Mouse (Mus musculus): ENCODE results near the gene Gimap9. TPM values are rescaled to one million over a fixed set of nuclear protein-coding genes. Genes with fewer than 3 reads are reported as not detected.

Gene Gimap9
- polyA plus RNA-seq, 1 experiment from 2014 or later = 10.2 TPM

GRCm38 (mm10) chr6:48629661-48630034, 46.3 kb upstream of the Gimap9 start:
- H3K4me1 ChIP-seq (ENCODE audit: insufficient read depth) = peaks cover 16% of the 10 kb centered on the region
- no peaks in the 10 kb centered on the region for H3K36me3 ChIP-seq (replicated peaks; ENCODE audit: insufficient read depth, low read length)
- ATAC-seq (peak; percentile 12; the same call in 1 of the 2 replicates), DNase-seq (no peak)
- TF ChIP-seq CTCF (IDR thresholded peaks at IDR 0.05; ENCODE audit: low read depth) = no peak
- H3K9me3 ChIP-seq (ENCODE audit: low read length) = no peaks in the 10 kb centered on the region
- H3K27me3 ChIP-seq (ENCODE audit: insufficient read depth, low read length) = peaks cover 20% of the 10 kb centered on the region
- no peak overlapping the region for H3K27ac ChIP-seq (ENCODE audit: low read depth)
- H3K4me3 ChIP-seq (ENCODE audit: low read depth, low read length) = peak overlapping the region; percentile 21
- WGBS (ENCODE audit: insufficient replicate concordance) = 18% methylated on average over 13 of the region's 13 CpGs
- H3K9ac ChIP-seq (replicated peaks) = no peak overlapping the region
- H3K4me2 ChIP-seq (ENCODE audit: low read depth, low read length) = peak overlapping the region; percentile 65

- H3K9ac ChIP-seq (replicated peaks) = no peak overlapping the region
- H3K4me3 ChIP-seq (ENCODE audit: low read depth, low read length) = no peak overlapping the region
- no peaks in the 10 kb centered on the region for H3K36me3 ChIP-seq (replicated peaks; ENCODE audit: insufficient read depth, low read length)
- no peak for TF ChIP-seq EP300 (IDR thresholded peaks at IDR 0.05; ENCODE audit: low read depth)
- WGBS (ENCODE audit: insufficient replicate concordance) = 75% methylated on average over 8 of the region's 8 CpGs
- DNase-seq = no peak
- peaks cover 16% of the 10 kb centered on the region for H3K4me1 ChIP-seq (ENCODE audit: insufficient read depth)
- peaks cover 19% of the 10 kb centered on the region for H3K27me3 ChIP-seq (ENCODE audit: insufficient read depth, low read length)
- H3K4me2 ChIP-seq (ENCODE audit: low read depth, low read length) = no peak overlapping the region
- no peaks in the 10 kb centered on the region for H3K9me3 ChIP-seq (ENCODE audit: low read length)
- H3K27ac ChIP-seq (ENCODE audit: low read depth) = no peak overlapping the region
- ATAC-seq = no peak
Measured at GRCm38 (mm10) chr6:48630831-48631230, 45.1 kb upstream of the Gimap9 start.

GRCm38 (mm10) chr6:48635105-48635504, 40.8 kb upstream of the Gimap9 start:
- ATAC-seq = peak; percentile 23; the same call in 1 of the 2 replicates

GRCm38 (mm10) chr6:48636515-48636914, 39.4 kb upstream of the Gimap9 start:
- Histone ChIP-seq H3K27me3 (ENCODE audit: insufficient read depth, low read length) (no peaks in the 10 kb centered on the region), H3K27ac (ENCODE audit: low read depth) (no peak overlapping the region), H3K4me3 (ENCODE audit: low read depth, low read length) (no peak overlapping the region), H3K4me2 (ENCODE audit: low read depth, low read length) (no peak overlapping the region), H3K9me3 (ENCODE audit: low read length) (no peaks in the 10 kb centered on the region), H3K9ac (replicated peaks) (no peak overlapping the region), H3K4me1 (ENCODE audit: insufficient read depth) (no peaks in the 10 kb centered on the region), H3K36me3 (replicated peaks; ENCODE audit: insufficient read depth, low read length) (no peaks in the 10 kb centered on the region)
- 76% methylated on average over 6 of the region's 6 CpGs for WGBS (ENCODE audit: insufficient replicate concordance)
- TF ChIP-seq EP300 (IDR thresholded peaks at IDR 0.05; ENCODE audit: low read depth) (no peak), CTCF (IDR thresholded peaks at IDR 0.05; ENCODE audit: low read depth) (no peak)
- DNase-seq (peak; percentile 6), ATAC-seq (no peak)

More at GRCm38 (mm10) chr6:48635105-48635504, 40.8 kb upstream of the Gimap9 start:
- Histone ChIP-seq H3K36me3 (replicated peaks; ENCODE audit: insufficient read depth, low read length) (no peaks in the 10 kb centered on the region), H3K27me3 (ENCODE audit: insufficient read depth, low read length) (0 out of 2 replicates have a peak, but pooled peaks cover 3% of the 10 kb centered on the region), H3K4me3 (ENCODE audit: low read depth, low read length) (no peak overlapping the region), H3K4me2 (ENCODE audit: low read depth, low read length) (no peak overlapping the region), H3K9ac (replicated peaks) (no peak overlapping the region), H3K4me1 (ENCODE audit: insufficient read depth) (no peaks in the 10 kb centered on the region), H3K9me3 (ENCODE audit: low read length) (no peaks in the 10 kb centered on the region), H3K27ac (ENCODE audit: low read depth) (no peak overlapping the region)
- WGBS (ENCODE audit: insufficient replicate concordance) = 48% methylated on average over 2 of the region's 2 CpGs
- TF ChIP-seq EP300 (IDR thresholded peaks at IDR 0.05; ENCODE audit: low read depth) (no peak), CTCF (IDR thresholded peaks at IDR 0.05; ENCODE audit: low read depth) (no peak)
- no peak for DNase-seq

- ATAC-seq (no peak), DNase-seq (peak; percentile 9)
- Histone ChIP-seq H3K4me3 (ENCODE audit: low read depth, low read length) (no peak overlapping the region), H3K27ac (ENCODE audit: low read depth) (no peak overlapping the region), H3K4me2 (ENCODE audit: low read depth, low read length) (no peak overlapping the region), H3K36me3 (replicated peaks; ENCODE audit: insufficient read depth, low read length) (no peaks in the 10 kb centered on the region), H3K27me3 (ENCODE audit: insufficient read depth, low read length) (no peaks in the 10 kb centered on the region), H3K9ac (replicated peaks) (no peak overlapping the region), H3K4me1 (ENCODE audit: insufficient read depth) (no peaks in the 10 kb centered on the region), H3K9me3 (ENCODE audit: low read length) (no peaks in the 10 kb centered on the region)
- WGBS (ENCODE audit: insufficient replicate concordance) = 65% methylated on average over 6 of the region's 6 CpGs
- TF ChIP-seq CTCF (IDR thresholded peaks at IDR 0.05; ENCODE audit: low read depth) (no peak), EP300 (IDR thresholded peaks at IDR 0.05; ENCODE audit: low read depth) (no peak)
Measured at GRCm38 (mm10) chr6:48637811-48638500, 38.0 kb upstream of the Gimap9 start.

- no peak for TF ChIP-seq EP300 (IDR thresholded peaks at IDR 0.05; ENCODE audit: low read depth)
- TF ChIP-seq CTCF (IDR thresholded peaks at IDR 0.05; ENCODE audit: low read depth) = no peak
- no peaks in the 10 kb centered on the region for H3K36me3 ChIP-seq (replicated peaks; ENCODE audit: insufficient read depth, low read length)
- no peaks in the 10 kb centered on the region for H3K9me3 ChIP-seq (ENCODE audit: low read length)
- no peak for DNase-seq
- H3K4me2 ChIP-seq (ENCODE audit: low read depth, low read length) = no peak overlapping the region
- H3K4me1 ChIP-seq (ENCODE audit: insufficient read depth) = no peaks in the 10 kb centered on the region
- no peak for ATAC-seq
- H3K27ac ChIP-seq (ENCODE audit: low read depth) = no peak overlapping the region
- 58% methylated on average over 2 of the region's 2 CpGs for WGBS (ENCODE audit: insufficient replicate concordance)
- H3K27me3 ChIP-seq (ENCODE audit: insufficient read depth, low read length) = no peaks in the 10 kb centered on the region
- H3K9ac ChIP-seq (replicated peaks) = no peak overlapping the region
- no peak overlapping the region for H3K4me3 ChIP-seq (ENCODE audit: low read depth, low read length)
Measured at GRCm38 (mm10) chr6:48638553-48638952, 37.4 kb upstream of the Gimap9 start.

Measured in liver, postnatal 0 days (tissue).